Mouse (Mus musculus) brain, adult 2 months (tissue): ENCODE data around the gene Bpifb5.
"Not testable (repeated sequence)": the region's sequence is repeated elsewhere in the genome, so short reads cannot be mapped to it uniquely, and the experiment has no call there.

Source experiments
- DNase-seq: peaks from one replicate; pipeline ENCODE4 v3.0.0; 2011; ENCODE audit warnings: low read depth, low spot score

Gene Bpifb5

DNA sequence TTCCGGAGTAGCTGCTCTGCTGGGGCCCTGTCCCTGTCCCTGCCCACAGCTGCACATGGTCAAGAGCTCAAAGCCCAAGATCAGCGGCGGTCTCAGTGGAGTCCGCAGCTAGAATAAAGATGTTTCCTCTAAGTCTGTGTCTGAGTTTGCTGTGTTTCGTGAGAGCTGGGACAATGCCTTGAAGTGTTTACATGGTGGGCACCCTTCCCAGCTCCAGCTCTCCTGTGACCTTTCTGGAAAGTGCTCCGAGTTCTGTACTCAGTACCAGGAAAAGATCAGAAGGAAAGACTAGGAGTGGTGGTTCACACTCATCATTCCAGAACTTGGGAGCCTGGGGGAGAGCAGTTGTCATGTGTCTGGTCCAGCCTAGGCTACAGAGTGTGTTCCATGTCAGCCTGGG, 17.2 kb downstream of the Bpifb5 start:
- no peak for DNase-seq

- not testable (repeated sequence) for DNase-seq
These were observed 19.2 kb downstream of the Bpifb5 start for GRCm38 (mm10) chr2:154242726-154243125.

GRCm38 (mm10) chr2:154243356-154244036, 20.0 kb downstream of the Bpifb5 start:
- DNase-seq, result peak; percentile 87

GRCm38 (mm10) chr2:154245322-154245721, 21.8 kb downstream of the Bpifb5 start:
- no peak for DNase-seq

DNA sequence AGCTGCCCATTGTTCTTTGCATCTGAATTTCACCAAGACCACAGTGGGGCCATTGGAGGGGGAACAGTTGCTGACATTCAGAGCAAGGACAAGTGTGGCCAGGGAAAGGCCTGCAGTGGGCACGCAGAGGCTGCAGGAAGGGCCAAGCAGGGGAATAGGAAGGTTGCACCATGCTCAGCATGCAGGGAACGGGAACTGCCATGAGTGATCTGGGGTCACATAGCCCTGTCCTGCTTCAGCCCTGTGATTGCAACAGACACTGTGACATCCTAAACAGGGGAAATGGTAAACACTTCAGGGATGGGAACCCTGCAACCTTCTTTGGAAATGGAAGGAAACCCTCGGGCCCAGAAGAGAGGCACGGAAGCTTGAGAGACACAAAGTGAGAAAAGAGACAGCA, 31.7 kb downstream of the Bpifb5 start:
- not testable (repeated sequence) for DNase-seq

- no peak for DNase-seq
These were observed 32.2 kb downstream of the Bpifb5 start for GRCm38 (mm10) chr2:154255770-154256169.

- DNase-seq, result not testable (repeated sequence)
These were observed 34.0 kb downstream of the Bpifb5 start, which contains the start of gene Bpifb9a for GRCm38 (mm10) chr2:154257554-154257953. Bpifb9a (plus strand) TSS chr2:154257854.

DNA sequence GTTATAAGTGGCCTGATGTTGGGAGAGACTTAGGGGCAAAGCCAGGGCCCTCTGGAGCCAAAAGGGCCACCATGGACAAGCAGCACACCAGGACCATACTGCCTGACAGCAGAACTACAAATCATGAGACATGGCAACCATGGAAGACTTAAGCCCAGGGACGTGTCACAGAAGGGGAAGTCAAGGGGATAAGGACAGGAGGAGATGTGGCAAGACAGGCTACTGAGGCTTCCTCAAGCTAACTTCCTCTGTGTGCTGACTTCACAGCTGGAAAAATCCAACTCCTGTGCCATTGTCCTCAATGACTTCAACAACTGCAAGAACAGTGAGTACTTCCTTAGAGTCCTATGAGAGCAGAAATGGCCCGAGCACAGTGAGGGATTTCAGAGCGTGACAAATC, 40.9 kb downstream of the Bpifb5 start:
- not testable (repeated sequence) for DNase-seq
